ENCODE assay signal across 9 mouse cellular contexts in genomic region chr1:40000899-40001298, GRCm38 (mm10).
DNase-seq lines count a peak whose midpoint lies in the region; ATAC-seq and TF ChIP-seq lines count a peak whose summit lies in the region.
"Had no signal": no experiment of that assay in that cellular context is flagged by ENCODE, and none has a peak within 500 bp of the region (broad histone marks: within the 10 kb centered on the region; RNA-seq: fewer than 3 reads in every experiment).

No protein-coding gene starts in this region.

- no peaks in the 10 kb centered on the region for H3K79me2 ChIP-seq in CH12.LX (replicated peaks; ENCODE audit: control insufficient read depth, extremely low read depth, insufficient read depth, poor library complexity, severe bottlenecking)

- H3K9ac ChIP-seq in CH12.LX (ENCODE audit: insufficient read depth, low read depth) = no peak overlapping the region
- H3K9ac ChIP-seq: limb, embryonic 13.5 days had no signal

- in situ Hi-C loops in CH12.LX (cut with MboI; ENCODE audit: low pct_ligation_motif_present, low pct_unique_long_range_greater_than_20kb, low sequenced_read_pairs) = loop anchor here (5.0 to 25.0 kb wide), 3 partner anchors 236 to 536 kb away; partner anchors contain the start of gene Il1r1

- ATAC-seq in megakaryocyte-erythroid progenitor cell, adult 5-6 weeks (replicated peaks; ENCODE audit: low FRiP score, low TSS enrichment, poor library complexity, severe bottlenecking) = peak; percentile 68

- H3K9me3 ChIP-seq in CH12.LX (replicated peaks; ENCODE audit: low read length) = no peaks in the 10 kb centered on the region
- H3K9me3 ChIP-seq: limb, embryonic 13.5 days had no signal

- H3K27me3 ChIP-seq in CH12.LX (replicated peaks) = no peaks in the 10 kb centered on the region
- H3K27me3 ChIP-seq: limb, embryonic 13.5 days had no signal

- H3K4me2 ChIP-seq in CH12.LX (ENCODE audit: insufficient read depth, low read depth, poor library complexity, severe bottlenecking) = no peak overlapping the region
- H3K4me2 ChIP-seq: limb, embryonic 13.5 days had no signal

- TF ChIP-seq CTCF in CH12.LX (conservative IDR thresholded peaks at IDR 0.05 in 1 of 2, IDR thresholded peaks at IDR 0.05 in 1 of 2; ENCODE audit: low read depth in 2 of 2, low read length in 2 of 2) = peak; percentile 34 to 69; a peak in 3 of 4 replicates

- dilution Hi-C loops in CH12.LX (cut with MboI; ENCODE audit: extremely low pct_ligation_motif_present, extremely low pct_unique_long_range_greater_than_20kb, low sequenced_read_pairs) = no loop called here

- H3K36me3 ChIP-seq in CH12.LX (replicated peaks in 1 of 2; ENCODE audit: control insufficient read depth in 1 of 2, insufficient read depth in 1 of 2, low read length in 1 of 2) = peaks cover 36 to 73% of the 10 kb centered on the region in 2 experiments

- no peak for TF ChIP-seq EP300 in CH12.LX (IDR thresholded peaks at IDR 0.05; ENCODE audit: low read length)

- TF ChIP-seq RAD21 in CH12.LX (IDR thresholded peaks at IDR 0.05; ENCODE audit: low read depth, low read length) = peak; percentile 60

- peaks cover 17 to 44% of the 10 kb centered on the region in 2 experiments for H3K4me1 ChIP-seq in CH12.LX (ENCODE audit: control insufficient read depth in 1 of 2, insufficient read depth in 2 of 2)
- H3K4me1 ChIP-seq: limb, embryonic 13.5 days had no signal

- H3K4me3 ChIP-seq in CH12.LX (replicated peaks in 1 of 3; ENCODE audit: low read depth in 2 of 3, low read length in 2 of 3, poor library complexity in 1 of 3) = no peak overlapping the region
- H3K4me3 ChIP-seq: erythroblast, embryonic 14.5 days; limb, embryonic 13.5 days had no signal

- intact Hi-C loops in gastrocnemius, postnatal 14 days (cut with DNase I; ENCODE audit: low total_unique reads) = loop anchor here (5.0 kb wide), 1 partner anchor 376 kb away; no protein-coding TSS in a partner anchor

- TF ChIP-seq POLR2A in CH12.LX (IDR thresholded peaks at IDR 0.05; ENCODE audit: low read depth, low read length) = no peak

- peak; percentile 56 to 59 for DNase-seq in layer of hippocampus, postnatal 36 days
- DNase-seq in layer of hippocampus, postnatal 10 days (ENCODE audit: low spot score in 2 of 2) = no peak
- peak; percentile 45 for DNase-seq in CH12.LX (ENCODE audit: extremely low read depth)
- DNase-seq in MN1 (ENCODE audit: low spot score) = peak; percentile 37
- DNase-seq in gastrocnemius, postnatal 14 days = peak; percentile 30
- DNase-seq in frontal cortex, postnatal 14 days (ENCODE audit: low spot score in 2 of 2) = no peak

- no peak overlapping the region for H3K27ac ChIP-seq in CH12.LX (ENCODE audit: insufficient read depth, low read depth)
- H3K27ac ChIP-seq: limb, embryonic 13.5 days had no signal

TF ChIP-seq in CH12.LX, 34 proteins besides CTCF, POLR2A, EP300 and RAD21:
- peak; percentile 67 for TF ChIP-seq SMC3 (IDR thresholded peaks at IDR 0.05; ENCODE audit: low read depth, low read length)
- TF ChIP-seq NRF1 (IDR thresholded peaks at IDR 0.05; ENCODE audit: low read depth, low read length) = no peak

Comparison
In these comparisons a context has a peak if more than half of its experiments do, and no peak if none do; other contexts are left out.
1. DNase-seq: peak in layer of hippocampus, postnatal 36 days (2 of 2), CH12.LX (single experiment), MN1 (single experiment) and gastrocnemius, postnatal 14 days (single experiment); none in layer of hippocampus, postnatal 10 days (0 of 2) and frontal cortex, postnatal 14 days (0 of 2).